Mouse (Mus musculus) liver, embryonic 11.5 days (tissue): ENCODE data around the gene Acat3. TPM values are rescaled to one million over a fixed set of nuclear protein-coding genes. Genes with fewer than 3 reads are reported as not detected.
"Not testable (repeated sequence)": the region's sequence is repeated elsewhere in the genome, so short reads cannot be mapped to it uniquely, and the experiment has no call there.

Experiments
- ATAC-seq: fragments of 200-750 bp; cut with Nextera tagmentation; replicated peaks from 2 replicates; pipeline ENCODE4 v1.8.0; 2017; ENCODE audit warnings: moderate number of reproducible peaks, mild to moderate bottlenecking, moderate TSS enrichment, moderate library complexity; ENCODE audit not compliant: low FRiP score
- DNase-seq: peaks from one replicate; pipeline ENCODE4 v3.0.0-alpha.2; 2017; ENCODE audit warnings: low spot score
- H3K27ac ChIP-seq: fragments of 300-500 bp; sonication (generic); 2 replicates; pipeline ENCODE4 v1.5.1; 2014; ENCODE audit warnings: mild to moderate bottlenecking, low read depth, low read length, control low read depth
- H3K27me3 ChIP-seq: fragments of 300-500 bp; sonication (generic); replicated peaks from 2 replicates; pipeline ENCODE4 v1.6.1; 2014; ENCODE audit warnings: low read length, mixed read lengths; ENCODE audit not compliant: control insufficient read depth, insufficient read depth
- H3K36me3 ChIP-seq: fragments of 300-500 bp; sonication (generic); 2 replicates; pipeline ENCODE4 v1.6.1; 2014; ENCODE audit warnings: mild to moderate bottlenecking, low read length, moderate library complexity, mixed read lengths; ENCODE audit not compliant: control insufficient read depth, insufficient read depth
- H3K4me1 ChIP-seq: fragments of 300-500 bp; sonication (generic); replicated peaks from 2 replicates; pipeline ENCODE4 v1.6.1; 2014; ENCODE audit warnings: low read length, mixed read lengths; ENCODE audit not compliant: control insufficient read depth, insufficient read depth
- H3K4me2 ChIP-seq: fragments of 300-500 bp; sonication (generic); 2 replicates; pipeline ENCODE4 v1.6.1; 2014; ENCODE audit warnings: mild to moderate bottlenecking, control low read depth, moderate library complexity
- H3K4me3 ChIP-seq: fragments of 300-500 bp; sonication (generic); 2 replicates; pipeline ENCODE4 v1.5.1; 2014; ENCODE audit warnings: low read depth, low read length, control low read depth
- H3K9ac ChIP-seq: fragments of 300-500 bp; sonication (generic); 2 replicates; pipeline ENCODE4 v1.6.1; 2014; ENCODE audit warnings: low read depth, low read length, control low read depth
- H3K9me3 ChIP-seq: fragments of 300-500 bp; sonication (generic); 2 replicates; pipeline ENCODE4 v1.6.1; 2016; ENCODE audit warnings: low read length, inconsistent platforms, mixed read lengths; ENCODE audit not compliant: control insufficient read depth
- WGBS: fragments of 180-500 bp; shearing (Covaris S2); extraction: QIAGEN DNeasy Blood & Tissue Kit; methylation state at CpG from one replicate; pipeline ENCODE4 v1.1.7; 2014; 5-methylcytosine and 5-hydroxymethylcytosine counted together
- polyA plus RNA-seq: library from polyadenylated mRNA; unstranded; fragments of >200 nt; fragmentation: Nextera tagmentation; extraction: Ambion mirVana; gene quantifications from 2 replicates; pipeline ENCODE4 v1.2.1, GENCODE M21; 2014

Gene Acat3
- polyA plus RNA-seq, 1 experiment from 2014 or later, result 1.1 TPM

DNA sequence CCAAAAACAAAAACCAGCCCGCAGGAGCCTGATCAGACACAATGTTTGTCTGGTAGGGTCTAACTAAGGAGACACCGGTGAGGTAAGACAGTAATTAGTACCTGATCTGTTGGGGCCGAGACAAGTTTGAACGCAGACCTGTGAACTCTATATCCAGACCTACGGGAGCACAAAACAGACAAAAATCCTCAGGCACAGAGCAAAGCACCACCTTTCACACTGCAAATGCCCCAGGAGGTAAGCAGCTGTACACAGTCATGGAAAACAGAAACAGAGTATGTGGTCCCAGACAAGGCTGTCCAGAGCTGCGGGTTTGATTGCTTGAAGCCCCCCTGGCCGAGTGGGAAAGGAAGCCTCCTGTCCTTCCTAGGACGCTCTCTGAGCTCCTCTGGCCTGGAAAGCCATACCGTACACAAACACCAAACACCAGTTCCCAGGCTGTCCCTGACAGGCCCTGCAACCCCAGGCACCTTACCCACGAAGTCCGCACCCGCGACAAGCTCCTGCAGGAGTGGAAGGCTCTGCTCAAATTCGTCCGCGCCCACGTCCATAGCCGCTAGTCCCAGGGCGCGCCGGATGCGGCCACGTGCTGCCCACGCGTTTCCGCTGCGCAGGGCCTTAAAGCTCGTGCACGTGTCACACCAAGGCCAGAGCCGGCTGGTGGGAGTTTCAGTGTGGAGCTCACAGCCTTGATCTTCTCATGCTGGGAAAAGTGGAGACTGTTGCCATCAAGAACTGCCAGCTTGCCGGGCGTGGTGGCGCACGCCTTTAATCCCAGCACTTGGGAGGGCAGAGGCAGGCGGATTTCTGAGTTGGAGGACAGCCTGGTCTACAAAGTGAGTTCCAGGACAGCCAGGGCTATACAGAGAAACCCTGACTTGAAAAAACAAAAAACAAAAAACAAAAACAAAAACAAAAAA lies 30.8 kb downstream of the Acat3 start, which contains the start of gene Pnldc1:
Gene Pnldc1, minus strand, starts transcription at position 870 of the 920 bp plus-strand sequence.
- Histone ChIP-seq H3K4me3 (no peak within 1 kb of the TSS), H3K27ac (no peak within 1 kb of the TSS), H3K4me1 (no peaks in the 10 kb centered on the region), H3K36me3 (peaks cover 17% of the 10 kb centered on the region), H3K4me2 (no peak within 1 kb of the TSS), H3K9me3 (no peaks in the 10 kb centered on the region), H3K27me3 (no peaks in the 10 kb centered on the region), H3K9ac (no peak within 1 kb of the TSS)
- DNase-seq (no peak), ATAC-seq (peak; percentile 21; the same call in 1 of the 2 replicates)
- WGBS, result 80% methylated on average over 35 of the region's 35 CpGs

DNA sequence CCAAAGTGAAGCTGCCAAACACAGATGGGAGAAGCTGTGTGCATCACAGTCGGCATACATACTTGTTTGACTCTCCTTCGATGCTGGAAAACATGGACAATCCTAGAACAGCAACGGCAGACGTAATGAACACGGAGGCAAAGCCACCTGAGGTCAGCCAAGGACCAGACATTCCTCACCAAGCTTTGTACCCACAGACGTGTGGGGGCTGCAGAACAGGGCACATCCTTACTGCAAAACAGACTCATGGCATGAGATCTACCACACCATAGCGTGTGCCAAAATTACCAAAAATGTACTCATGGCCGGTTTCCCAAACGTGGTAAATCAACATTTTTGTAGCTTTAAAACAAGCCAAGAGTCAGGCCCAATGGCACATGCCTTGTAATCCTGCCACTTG lies 34.0 kb downstream of the Acat3 start:
- Histone ChIP-seq H3K9me3 (no peaks in the 10 kb centered on the region), H3K36me3 (peaks cover 8% of the 10 kb centered on the region), H3K27ac (no peak overlapping the region), H3K4me3 (no peak overlapping the region), H3K4me1 (no peaks in the 10 kb centered on the region), H3K4me2 (no peak overlapping the region), H3K9ac (no peak overlapping the region), H3K27me3 (no peaks in the 10 kb centered on the region)
- DNase-seq, result no peak
- no peak for ATAC-seq
- WGBS, result 91% methylated on average over 9 of the region's 9 CpGs

DNA sequence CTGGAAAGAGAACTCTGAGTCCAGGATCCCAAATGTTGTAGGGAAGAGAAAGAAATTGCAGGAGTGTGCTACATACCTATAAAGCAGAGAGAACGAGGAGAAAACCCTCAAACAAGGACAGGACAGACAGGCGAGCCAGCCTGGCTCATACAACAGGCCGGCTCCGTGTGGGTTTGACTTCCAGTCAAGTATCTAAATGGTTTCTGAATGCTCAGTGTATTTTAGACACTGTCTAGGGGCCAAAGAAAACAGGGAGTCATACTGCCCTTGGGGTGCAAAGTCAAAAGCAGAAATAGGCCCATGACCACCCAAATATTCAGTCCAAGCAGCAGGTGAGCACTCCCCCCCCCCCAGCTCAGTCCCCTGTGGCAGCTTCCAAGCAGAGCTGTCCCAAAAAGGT lies 34.6 kb downstream of the Acat3 start:
- Histone ChIP-seq H3K27ac (no peak overlapping the region), H3K27me3 (no peaks in the 10 kb centered on the region), H3K4me3 (no peak overlapping the region), H3K36me3 (peaks cover 5% of the 10 kb centered on the region), H3K4me2 (no peak overlapping the region), H3K4me1 (no peaks in the 10 kb centered on the region), H3K9me3 (no peaks in the 10 kb centered on the region), H3K9ac (no peak overlapping the region)
- WGBS, result 87% methylated on average over 4 of the region's 4 CpGs
- ATAC-seq (no peak), DNase-seq (no peak)

DNA sequence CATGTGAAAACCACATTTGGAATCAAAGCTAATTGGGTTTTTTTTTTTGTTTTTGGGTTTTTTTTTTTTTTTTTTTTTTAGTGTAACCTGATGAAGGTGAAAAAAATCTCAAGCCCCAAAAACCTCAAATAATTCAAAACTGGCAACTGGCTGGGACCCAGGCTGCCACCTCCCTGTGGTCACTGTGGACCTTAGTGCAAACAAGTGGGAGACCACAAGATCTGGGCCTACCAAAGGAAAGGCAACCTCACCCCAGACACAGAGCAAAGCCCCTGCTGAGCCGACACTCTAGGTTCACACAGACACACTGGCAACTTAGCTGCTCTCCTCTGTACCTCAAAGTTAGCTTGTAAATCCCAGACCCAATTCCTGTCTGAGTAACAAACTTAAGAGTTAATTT lies 36.1 kb downstream of the Acat3 start:
- DNase-seq (no peak), ATAC-seq (no peak)
- H3K4me2 ChIP-seq, result no peak overlapping the region
- no peaks in the 10 kb centered on the region for H3K27me3 ChIP-seq
- WGBS, result 81% methylated on average over 1 of the region's 1 CpGs
- H3K27ac ChIP-seq, result no peak overlapping the region
- H3K4me1 ChIP-seq, result no peaks in the 10 kb centered on the region
- H3K9me3 ChIP-seq, result no peaks in the 10 kb centered on the region
- no peak overlapping the region for H3K9ac ChIP-seq
- no peak overlapping the region for H3K4me3 ChIP-seq
- H3K36me3 ChIP-seq, result peaks cover 5% of the 10 kb centered on the region

DNA sequence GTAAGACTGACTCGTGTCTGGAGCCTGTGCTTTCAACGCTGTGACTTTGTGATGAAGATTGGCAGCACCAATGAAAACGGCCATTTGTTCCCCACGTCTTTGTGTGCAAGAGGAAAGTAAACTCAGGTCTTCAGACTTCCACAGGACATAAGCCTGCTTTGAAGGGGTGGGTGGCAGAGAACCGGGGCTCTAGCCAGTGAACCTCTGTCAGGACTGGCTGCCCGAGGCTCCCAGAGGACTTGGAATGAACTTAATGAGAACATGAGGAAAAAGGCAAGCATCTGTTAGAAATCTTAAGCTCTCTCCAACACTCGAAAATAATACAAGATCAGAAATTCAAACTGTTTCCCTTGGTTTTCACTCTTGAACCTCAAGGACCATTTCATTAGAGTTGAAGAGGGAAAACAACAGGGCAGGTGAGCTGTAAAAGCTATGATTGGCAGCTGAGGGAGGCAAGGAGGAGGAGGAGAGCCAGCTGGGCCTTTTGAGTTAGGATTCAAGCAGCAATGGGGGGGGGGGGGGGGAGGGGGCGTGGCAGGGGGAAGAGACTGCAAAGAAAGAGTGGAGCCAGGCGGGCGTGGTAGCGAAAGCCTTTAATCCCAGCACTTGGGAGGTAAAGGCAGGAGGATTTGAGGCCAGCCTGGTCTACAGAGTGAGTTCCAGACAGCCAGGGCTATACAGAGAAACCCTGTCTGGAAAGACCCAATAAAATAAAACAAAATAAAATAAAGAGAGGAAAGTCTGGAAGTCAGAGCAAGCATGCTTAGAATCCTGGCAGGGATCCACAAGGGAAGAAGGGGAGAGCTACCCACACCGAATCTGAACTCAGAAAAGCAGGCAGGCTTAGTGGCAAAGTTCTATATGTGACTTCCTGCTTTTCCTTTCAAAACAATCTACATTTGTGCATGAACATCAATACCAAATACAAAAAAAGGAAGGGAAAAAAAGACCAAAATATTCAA lies 36.7 kb downstream of the Acat3 start:
- H3K4me2 ChIP-seq, result no peak overlapping the region
- no peak for ATAC-seq
- no peak overlapping the region for H3K9ac ChIP-seq
- H3K27ac ChIP-seq, result no peak overlapping the region
- no peaks in the 10 kb centered on the region for H3K9me3 ChIP-seq
- WGBS, result 78% methylated on average over 11 of the region's 12 CpGs
- H3K36me3 ChIP-seq, result peaks cover 5% of the 10 kb centered on the region
- H3K27me3 ChIP-seq, result no peaks in the 10 kb centered on the region
- no peaks in the 10 kb centered on the region for H3K4me1 ChIP-seq
- no peak overlapping the region for H3K4me3 ChIP-seq
- DNase-seq, result no peak

DNA sequence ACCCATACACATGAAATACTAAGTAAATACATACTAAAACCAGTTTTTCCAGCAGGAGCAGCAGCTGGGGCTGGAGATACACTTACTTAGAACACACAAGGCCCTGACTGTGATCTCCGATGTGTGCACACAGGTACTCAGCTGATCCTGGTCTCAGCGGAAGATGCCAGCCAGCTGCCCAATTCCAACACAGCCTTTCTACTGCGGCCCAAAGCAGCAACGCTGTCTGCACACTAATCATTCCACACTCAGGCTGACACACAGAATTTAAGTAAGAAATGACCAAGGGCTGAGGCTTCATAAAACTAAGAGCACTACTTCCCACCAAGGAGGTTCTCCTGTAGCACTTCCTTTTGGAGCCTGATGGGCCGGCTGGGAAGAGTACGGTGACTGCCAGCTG lies 38.1 kb downstream of the Acat3 start:
- 95% methylated on average over 6 of the region's 6 CpGs for WGBS
- Histone ChIP-seq H3K4me3 (no peak overlapping the region), H3K36me3 (peaks cover 5% of the 10 kb centered on the region), H3K27me3 (no peaks in the 10 kb centered on the region), H3K27ac (no peak overlapping the region), H3K9ac (no peak overlapping the region), H3K4me2 (no peak overlapping the region), H3K4me1 (no peaks in the 10 kb centered on the region), H3K9me3 (no peaks in the 10 kb centered on the region)
- no peak for DNase-seq
- no peak for ATAC-seq

DNA sequence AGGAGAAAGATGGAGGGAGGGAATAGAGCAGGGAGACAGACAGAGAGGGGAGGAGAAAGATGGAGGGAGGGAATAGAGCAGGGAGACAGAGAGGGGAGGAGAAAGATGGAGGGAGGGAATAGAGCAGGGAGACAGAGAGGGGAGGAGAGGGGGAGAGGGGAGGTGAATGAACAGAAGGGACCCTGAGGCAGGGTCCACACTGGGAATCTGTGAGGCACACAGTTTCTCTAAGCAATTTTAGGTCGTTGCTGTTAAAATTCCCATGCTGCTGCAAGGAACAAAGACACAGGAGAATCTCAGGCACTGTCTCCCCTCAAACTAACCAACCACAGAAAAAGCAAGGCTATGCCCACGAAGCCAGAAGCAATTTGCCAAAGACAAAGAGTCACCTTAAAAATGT lies 41.8 kb downstream of the Acat3 start:
- not testable (repeated sequence) for H3K27me3 ChIP-seq, H3K4me1 ChIP-seq, ATAC-seq, H3K36me3 ChIP-seq, H3K9me3 ChIP-seq, H3K4me3 ChIP-seq, H3K27ac ChIP-seq, H3K9ac ChIP-seq, H3K4me2 ChIP-seq, DNase-seq
- 50% methylated on average over 2 of the region's 2 CpGs for WGBS

DNA sequence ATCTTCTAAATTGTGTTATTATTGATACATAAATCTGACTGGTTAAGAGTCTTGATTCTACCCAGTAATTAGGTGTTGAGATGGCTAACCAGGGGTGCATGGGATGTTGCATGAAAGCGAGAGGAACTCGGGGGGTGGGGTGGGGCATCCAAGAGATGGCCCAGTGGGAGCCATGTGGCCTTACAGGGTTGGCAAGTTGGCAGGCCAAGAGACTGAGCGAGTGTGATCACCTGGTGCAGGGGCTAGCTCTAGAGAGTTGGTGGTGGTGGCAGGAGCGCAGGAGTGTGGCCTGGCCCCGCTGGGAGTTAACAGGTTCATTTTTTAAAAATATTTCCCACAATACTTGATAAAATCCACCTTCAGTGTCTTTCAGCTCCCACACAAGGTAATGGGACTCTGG lies 42.7 kb downstream of the Acat3 start:
- no peak overlapping the region for H3K4me2 ChIP-seq
- no peaks in the 10 kb centered on the region for H3K9me3 ChIP-seq
- no peak overlapping the region for H3K27ac ChIP-seq
- ATAC-seq (no peak), DNase-seq (no peak)
- H3K4me3 ChIP-seq, result no peak overlapping the region
- H3K27me3 ChIP-seq, result no peaks in the 10 kb centered on the region
- H3K36me3 ChIP-seq, result no peaks in the 10 kb centered on the region
- 87% methylated on average over 5 of the region's 5 CpGs for WGBS
- H3K9ac ChIP-seq, result no peak overlapping the region
- no peaks in the 10 kb centered on the region for H3K4me1 ChIP-seq
